Mouse (Mus musculus) lung, adult 2 months (tissue): ENCODE measurements at regions not wholly inside any gene's neighbourhood (a gene's known extent, or its start where the extent isn't known, plus 50 kb on each side); places are given as distances from the start of the nearest gene placed in this dataset.

ENCODE experiments used
- CTCF ChIP-seq: fragments of 200-500 bp; IDR thresholded peaks from 2 replicates; pipeline ENCODE4 v1.5.1; 2011; ENCODE audit warnings: mild to moderate bottlenecking, low read length, control low read depth; ENCODE audit not compliant: insufficient read depth
- POLR2A ChIP-seq: fragments of 200-500 bp; IDR thresholded peaks from 2 replicates; pipeline ENCODE4 v1.6.1; 2011; ENCODE audit warnings: low read depth, mild to moderate bottlenecking, control low read depth, low read length, borderline replicate concordance; ENCODE audit errors: extremely low read depth

GRCm38 (mm10) chr19:15669996-15670395 lies 277.1 kb downstream of the Psat1 start:
- TF ChIP-seq POLR2A, result no peak
- no peak for TF ChIP-seq CTCF
